Mouse (Mus musculus): ENCODE measurements around the gene Gm2030. TPM values are rescaled to one million over a fixed set of nuclear protein-coding genes. Genes with fewer than 3 reads are reported as not detected.
"Not testable (repeated sequence)": the region's sequence is repeated elsewhere in the genome, so short reads cannot be mapped to it uniquely, and the experiment has no call there.

The Gm2030 gene
- total RNA-seq (2022): not detected

DNA sequence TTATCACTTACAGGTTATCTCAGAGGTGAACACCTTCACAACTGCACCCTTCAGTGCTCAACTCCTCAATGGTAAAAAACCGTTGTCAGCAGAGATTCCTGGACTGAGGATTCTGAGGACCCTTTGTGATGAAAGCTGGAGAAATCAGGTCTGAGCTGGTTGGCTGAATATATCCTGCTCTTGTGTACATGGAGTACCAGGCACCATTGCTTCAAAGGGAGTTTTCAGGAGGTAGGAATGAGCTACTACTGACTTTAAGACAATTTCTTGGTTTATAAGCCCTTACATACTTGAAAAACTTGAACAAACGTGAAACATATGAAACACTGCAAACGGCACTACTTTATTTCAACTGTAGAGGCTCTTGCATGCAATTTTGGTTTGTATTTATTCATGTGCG lies at the start of gene Gm2030:
Gene Gm2030 (minus strand): TSS at position 101 of the 400 bp plus-strand sequence.
- DNase-seq (ENCODE audit: low spot score): not testable (repeated sequence)

Other genes starting within 250 kb of the Gm2030 start
- gene Gm2012, start 78.7 kb downstream of the Gm2030 start, total RNA-seq (2022): not detected
- gene Slx, start 235.5 kb upstream of the Gm2030 start, total RNA-seq (2022): not detected